Mouse (Mus musculus) 3T3-L1 (cell line): ENCODE data around the gene Gm20388.

ENCODE experiments used
- DNase-seq: peaks from one replicate; pipeline ENCODE4 v3.0.0-alpha.2; 2015; ENCODE audit warnings: low read depth, low spot score

Gene Gm20388

DNA sequence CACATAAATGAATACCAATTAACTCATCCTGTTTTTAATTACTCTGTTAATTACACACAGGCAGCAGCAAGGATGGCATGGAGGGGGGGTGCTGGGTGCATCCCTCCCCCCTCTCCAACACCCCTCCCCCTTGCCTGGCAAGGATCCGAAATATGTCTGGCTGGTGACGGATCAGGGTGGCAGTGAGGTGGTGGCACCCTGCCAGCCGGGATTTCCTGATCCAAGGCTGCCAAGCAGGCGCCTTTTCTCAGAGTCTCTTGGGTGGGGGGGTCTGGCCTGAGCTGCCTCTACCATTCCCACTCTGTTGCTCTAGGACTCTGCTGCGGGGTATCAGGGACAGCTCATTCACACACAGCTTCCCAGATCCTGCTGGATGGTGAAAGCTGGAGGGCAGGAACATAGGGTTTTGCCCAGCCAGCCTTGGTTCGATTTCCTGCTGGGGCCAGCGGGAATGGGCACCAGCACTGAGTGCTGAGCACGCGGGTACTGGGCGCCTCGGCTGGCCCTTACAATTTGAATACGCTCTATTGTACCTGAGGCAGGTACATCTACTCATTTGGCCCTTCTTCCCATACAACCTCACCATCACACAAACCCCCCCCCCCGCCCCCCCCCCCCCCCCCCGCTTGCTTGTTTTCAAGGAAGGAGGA lies 2755.2 kb downstream of the Gm20388 start:
- DNase-seq, result no peak

DNA sequence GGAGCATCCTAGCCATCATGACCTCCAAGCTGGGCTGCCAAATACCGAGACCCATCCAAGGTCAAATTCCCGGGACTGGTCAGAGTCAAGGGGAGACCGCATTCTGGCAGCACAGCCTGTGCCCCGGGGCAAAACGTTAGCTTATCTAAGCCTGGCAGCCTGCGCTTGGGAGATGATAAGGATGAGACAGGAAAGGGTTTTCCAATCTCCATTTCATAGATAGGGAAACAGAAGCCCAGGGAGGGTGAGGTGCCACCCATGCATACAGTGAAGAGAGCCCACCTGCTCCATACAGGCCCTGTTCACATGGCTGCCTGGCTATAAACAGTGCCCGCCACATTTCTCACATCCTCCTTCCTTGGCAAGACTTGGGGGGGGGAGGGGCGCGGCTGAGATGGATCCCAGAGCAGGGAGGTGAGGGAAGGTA lies 2755.7 kb downstream of the Gm20388 start:
- no peak for DNase-seq

GRCm38 (mm10) chr8:122666827-122667226 lies 2756.2 kb downstream of the Gm20388 start:
- DNase-seq, result no peak

- no peak for DNase-seq
Measured at GRCm38 (mm10) chr8:122667854-122668253, 2757.2 kb downstream of the Gm20388 start.

DNA sequence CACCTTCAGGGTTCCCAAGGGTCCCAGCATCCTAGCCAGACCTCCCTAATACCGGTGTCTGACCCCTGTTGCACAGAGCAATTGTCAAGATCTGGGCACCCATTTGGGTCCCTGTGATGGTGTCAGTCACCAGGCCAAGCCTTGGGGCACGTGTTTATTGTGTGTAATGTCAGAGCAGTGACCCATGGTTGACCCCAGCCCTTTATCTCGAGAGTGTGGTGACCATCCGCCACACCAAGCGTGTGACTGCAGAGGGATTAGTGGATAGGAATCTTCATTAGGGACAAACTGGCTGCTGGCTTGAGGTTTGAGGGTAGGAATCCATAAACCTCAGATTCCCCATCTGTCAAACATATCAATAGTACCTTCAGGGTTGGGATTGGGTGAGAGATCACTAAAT lies 2758.7 kb downstream of the Gm20388 start:
- DNase-seq, result no peak

- no peak for DNase-seq
Measured at GRCm38 (mm10) chr8:122670001-122670400, 2759.4 kb downstream of the Gm20388 start.

- DNase-seq, result no peak
Measured at GRCm38 (mm10) chr8:122670718-122671117, 2760.1 kb downstream of the Gm20388 start.

DNA sequence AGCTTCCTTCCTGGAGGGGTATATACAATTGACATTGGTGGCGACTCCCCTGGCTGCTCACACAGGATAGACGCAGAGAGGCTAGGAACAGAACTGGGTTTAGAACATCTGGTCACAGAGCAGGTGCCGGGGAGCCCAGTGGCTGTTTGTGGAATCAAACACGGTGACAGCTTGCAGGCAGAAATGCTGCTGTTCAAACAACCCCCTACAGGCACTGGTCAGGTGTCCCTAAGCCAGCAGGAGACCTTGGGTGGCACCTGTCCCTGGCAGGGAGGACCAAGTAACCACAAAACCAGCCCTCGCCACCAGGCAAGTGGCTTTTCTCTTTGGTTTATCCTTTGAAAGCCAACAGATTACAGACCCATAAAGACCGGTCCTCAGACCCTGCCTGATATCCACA lies 2761.3 kb downstream of the Gm20388 start:
- no peak for DNase-seq

DNA sequence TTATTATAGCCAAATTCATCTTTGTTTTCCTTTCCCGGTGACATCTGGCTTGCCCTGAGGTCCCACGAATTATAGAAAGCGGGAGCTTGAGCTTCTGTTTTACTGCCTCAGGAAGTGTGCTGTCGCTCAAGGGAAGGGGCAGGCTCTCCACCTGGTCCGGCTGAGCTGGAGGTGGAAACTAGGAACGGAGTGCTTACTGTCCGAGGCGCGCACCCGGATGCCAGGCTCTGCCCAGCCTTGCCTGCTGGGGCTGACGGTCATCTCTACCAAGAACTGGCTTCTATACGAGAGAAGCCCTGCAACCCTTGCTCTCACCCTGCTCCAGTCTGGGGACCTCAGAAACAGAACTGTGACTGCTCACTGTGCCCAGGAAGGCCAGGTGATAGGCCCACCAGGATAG lies 2763.3 kb downstream of the Gm20388 start:
- no peak for DNase-seq

DNA sequence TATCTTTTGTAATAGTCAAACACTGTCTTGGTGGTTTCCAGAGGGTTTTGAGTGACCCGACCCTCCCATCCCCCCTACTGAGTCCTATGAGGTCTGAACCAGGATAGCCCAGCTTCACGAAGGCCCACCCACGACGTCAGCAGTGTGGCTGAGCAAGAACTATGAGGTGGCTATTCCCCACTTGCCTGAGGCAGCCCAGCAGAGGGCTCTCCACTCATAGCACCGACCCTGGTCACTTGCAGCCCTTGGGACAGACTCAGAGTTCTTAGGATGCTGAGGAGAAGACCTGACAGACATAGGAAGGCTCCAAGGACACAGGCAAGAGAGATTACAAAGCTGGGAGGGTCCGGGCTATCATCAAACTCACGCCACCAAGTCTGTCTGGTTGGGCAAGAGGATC lies 2764.4 kb downstream of the Gm20388 start:
- DNase-seq, result no peak

DNA sequence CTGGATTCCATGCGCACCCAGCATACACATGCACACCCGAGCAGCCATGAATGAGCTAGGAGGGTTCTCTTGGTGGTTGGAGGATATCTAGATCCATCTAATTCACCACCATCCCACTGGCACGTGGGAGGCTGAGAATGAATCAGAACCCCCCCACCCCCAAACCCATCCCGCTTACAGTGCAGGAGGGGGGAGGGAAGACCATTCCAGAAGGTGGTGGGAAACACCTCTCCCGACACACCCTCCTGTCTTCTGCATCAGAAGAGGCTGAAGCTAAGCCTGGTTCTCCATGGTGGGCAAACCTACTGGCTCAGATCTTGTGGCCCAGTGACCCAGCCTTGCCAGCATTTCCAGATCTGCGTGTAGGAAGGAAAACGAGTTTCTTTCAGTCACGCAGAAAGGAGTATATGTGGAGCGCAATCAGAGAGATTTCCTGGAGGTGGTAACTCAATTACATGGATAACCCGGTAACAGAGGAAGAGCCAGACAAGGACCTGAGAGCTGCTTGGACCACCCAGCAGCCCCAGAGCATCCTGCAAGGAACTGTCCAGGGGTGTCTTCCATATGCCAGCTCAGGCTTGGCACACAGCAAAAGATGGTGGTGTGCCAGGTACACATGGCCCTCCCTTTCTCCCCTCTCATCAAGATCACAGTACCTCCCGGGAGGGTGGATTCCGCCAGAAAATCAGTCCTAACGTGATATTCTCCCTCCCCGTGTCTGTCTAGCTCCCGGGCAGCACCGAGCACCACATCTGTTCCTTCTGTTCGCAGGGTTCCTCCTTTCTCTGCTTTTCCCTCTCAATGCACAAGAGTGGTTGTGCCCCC lies 2765.2 kb downstream of the Gm20388 start:
- no peak for DNase-seq

DNA sequence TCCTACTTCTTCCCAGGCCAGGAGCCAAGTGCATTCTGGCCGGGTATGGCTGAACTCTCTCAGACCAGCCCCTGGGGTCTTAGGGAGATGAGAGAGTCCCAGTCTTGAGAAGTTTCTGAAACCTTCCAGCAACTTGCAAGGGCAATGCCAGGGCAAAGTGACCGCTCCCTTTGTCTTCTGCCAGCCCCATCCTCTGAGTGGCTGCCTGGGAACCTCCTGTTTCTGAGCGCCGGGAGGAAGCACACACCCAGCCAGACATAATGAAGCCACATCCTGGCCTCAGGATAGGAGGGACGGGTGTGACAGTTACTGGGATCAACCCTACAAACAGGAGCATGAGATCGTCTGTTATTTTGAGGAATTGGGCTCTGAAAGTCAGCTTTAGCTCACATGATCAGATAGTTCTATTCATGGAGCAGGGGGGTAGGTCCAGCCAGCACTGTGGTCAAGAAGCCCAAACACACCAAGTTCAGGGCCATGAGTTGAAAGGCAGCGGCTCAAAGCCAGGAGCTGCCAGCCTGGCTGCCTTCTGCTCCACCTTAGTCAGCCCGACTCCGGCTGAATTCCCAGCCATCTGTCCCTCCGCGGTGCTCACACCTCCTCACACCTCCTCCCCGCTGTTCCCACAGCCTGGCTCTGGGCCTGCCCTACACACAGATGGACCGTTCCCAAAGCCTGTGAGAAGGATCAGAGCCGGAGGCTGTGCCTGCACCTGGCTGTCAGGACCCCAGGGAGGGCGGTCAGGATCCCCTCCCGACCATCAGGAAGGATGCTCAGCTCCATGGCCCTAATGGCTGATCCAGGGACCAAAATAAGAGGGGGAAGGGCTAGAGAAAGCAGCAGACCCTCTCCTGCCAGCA lies 2766.2 kb downstream of the Gm20388 start:
- no peak for DNase-seq

DNA sequence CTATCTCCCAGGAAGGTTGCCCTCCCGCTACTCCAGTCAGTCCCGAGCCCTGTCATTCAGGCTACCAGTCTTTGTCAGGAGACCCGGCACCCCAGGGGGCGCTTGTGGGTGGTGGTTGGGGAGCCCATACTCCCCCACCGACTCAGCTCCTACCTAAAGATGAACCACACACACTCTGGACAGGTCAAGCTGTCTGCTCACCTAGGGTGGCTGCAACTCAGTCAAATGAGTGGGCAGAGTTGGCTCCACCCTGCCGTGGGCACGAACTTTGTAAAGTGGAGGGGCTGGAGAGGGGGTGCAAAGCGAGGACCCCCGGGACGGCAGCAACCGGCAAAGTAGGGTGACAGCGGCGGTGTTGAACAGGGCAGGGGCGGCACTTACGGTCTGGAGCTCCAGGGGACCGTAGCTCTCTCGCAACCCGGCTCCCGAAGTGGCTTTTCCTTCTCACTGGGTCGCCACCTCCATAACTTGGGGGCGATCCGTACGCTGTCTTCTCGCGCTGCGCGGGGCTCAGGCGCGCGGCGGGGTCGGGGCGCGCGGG lies 2766.9 kb downstream of the Gm20388 start:
- no peak for DNase-seq

DNA sequence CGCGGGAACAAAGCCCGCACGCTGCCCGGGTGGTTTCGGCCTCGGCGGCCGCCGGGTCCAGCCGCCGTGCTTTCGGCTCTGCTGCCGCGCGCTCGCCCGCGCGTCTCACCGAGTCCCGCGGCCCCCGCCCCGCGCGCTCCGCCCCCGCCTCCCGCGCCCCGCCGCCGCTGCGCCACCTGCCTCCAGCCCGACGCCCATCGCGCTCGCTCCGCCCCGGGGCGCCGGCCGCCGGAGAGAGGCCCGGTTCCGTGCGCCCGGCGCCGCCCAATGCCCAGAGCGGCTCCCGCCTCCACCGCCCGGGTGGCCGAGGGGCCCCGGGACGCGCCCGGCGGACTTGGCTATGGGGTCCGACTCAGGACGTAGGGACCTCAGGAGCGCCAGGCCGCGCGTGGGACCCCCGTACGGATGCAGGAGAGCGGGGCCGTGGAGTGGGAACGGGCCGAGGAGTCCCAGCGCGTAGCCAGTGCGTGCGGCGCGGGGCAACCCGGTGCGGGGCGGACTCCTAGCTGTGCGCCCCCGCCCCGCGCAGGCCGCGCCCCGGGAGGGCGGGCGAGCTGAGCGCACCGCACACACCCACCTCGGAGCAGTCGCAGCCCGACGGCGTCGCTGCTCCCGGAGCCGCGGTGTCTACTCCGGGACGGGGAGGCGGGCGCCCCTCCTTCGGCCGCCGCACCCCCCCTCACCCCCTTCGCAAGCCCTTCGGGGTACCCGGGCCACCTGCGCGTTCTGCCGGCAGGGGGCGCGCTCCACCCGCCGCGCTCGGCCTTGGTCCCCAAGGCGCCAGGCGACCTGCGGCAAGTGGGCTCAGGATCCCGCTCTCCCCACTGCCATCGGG lies 2767.6 kb downstream of the Gm20388 start:
- DNase-seq, result no peak

DNA sequence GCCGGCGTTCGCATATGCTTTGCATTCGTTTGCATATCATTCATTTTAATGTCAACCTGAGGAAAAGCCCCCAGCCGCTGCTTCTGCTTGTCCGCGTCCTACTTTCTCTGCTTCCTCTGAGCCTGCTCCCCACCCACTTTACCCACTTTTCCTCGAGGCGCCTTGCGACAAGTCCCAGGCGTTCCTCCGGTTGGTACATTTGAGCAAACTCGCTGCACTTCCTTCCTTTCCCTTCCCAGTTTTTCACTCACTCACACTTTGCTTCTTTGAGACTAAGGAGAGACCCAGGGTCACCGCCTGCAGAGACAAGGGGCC lies 2768.2 kb downstream of the Gm20388 start:
- DNase-seq, result no peak

DNA sequence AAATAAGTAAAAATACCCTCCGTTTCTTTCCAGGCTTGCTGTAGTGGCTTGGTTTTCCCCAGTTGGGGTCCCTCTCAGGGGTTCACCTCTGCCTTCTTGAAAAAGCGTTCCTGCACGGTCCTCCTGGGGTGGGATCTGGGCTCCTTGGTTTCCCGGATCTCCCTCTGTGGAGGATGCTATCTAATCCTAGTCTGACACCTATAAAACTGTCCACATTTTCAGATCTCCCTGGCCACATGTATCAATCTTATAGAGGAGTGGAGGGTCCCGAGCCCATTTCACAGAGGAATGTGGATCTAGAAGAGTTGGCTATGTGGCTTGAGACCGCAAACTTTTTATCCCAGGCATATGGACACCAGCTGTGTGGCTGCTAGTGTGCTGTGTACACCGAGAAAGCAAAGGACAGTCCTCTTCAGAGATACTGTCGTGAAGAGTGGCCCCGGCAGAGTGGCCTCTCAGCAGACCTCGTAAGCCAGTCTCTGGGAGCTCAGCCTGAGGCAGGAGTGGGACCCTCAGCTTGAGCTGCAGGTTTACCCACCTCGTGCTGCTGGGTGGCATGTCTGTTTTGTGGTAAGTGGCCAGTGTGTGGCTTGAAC lies 2768.8 kb downstream of the Gm20388 start:
- no peak for DNase-seq

DNA sequence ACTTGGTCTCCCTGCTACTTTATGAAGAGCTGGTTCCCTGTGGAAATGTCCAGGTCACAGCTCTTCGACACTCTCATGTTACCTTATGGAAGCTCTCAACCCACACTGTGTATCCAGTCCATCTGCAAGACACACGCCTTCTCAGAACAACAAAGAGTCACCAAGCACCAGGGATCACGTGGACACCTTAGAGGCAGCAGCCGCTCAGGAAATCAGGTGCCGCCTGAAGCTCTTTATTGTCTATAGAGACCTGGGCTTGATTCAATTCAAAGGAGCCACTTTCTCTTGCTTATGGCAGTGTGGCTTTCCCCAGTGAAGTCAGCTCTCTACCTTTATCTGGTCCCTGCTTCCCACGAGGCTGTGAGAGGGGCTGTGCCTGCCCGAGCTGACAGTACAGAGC lies 2769.5 kb downstream of the Gm20388 start:
- no peak for DNase-seq

- no peak for DNase-seq
Measured at GRCm38 (mm10) chr8:122682820-122683219, 2772.2 kb downstream of the Gm20388 start.

- DNase-seq, result no peak
Measured at GRCm38 (mm10) chr8:122685097-122685861, 2774.6 kb downstream of the Gm20388 start.

DNA sequence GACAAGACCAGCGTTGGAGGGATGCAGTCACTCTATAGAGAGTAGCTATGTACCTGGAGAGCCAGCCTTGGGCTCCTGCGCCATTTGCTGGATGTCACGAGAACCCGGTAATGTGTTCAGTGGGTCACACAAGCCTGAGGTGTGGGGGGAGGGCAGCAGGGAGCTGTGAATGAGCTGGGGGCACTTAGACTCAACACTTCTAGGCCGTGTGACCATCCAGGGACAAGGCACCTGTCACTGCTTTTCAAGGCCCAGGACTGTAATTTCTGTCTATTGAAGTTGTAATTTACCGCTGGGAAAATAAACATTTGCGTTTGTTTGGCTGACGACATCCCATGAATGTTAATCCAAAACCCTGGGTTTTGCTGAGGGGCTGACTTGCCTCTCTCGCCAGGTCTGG lies 2776.2 kb downstream of the Gm20388 start:
- no peak for DNase-seq
